Mouse (Mus musculus): Measurements from ENCODE around the gene Hip1. TPM values are rescaled to one million over a fixed set of nuclear protein-coding genes. Genes with fewer than 3 reads are reported as not detected.

The Hip1 gene
- total and polyA plus RNA-seq, 3 experiments, result 0.23 to 0.75 TPM; not detected in 1

DNA sequence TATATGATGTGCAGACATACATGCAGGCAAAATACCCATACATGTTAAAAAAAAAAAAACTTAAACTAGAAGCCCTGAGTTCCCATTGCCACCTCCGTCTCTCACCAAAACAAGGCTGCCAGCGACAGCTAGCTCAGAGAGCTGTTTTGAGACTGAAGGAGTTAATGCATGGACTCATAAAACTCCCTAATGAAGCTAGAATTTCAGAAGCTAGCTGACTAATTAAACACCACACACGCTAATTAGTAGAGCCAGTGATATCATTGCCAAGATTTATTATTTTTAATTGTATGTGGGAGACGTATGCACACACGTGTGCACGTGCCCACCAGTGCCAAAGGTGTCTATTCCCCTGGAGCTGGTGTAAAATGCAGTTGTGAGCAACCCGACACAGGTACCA, 42.0 kb downstream of the Hip1 start:
- TF ChIP-seq GABPA (IDR thresholded peaks at IDR 0.05; ENCODE audit: low read depth, low read length) (no peak), ZC3H11A (IDR thresholded peaks at IDR 0.05; ENCODE audit: low read depth, low read length) (no peak), POLR2AphosphoS2 (IDR thresholded peaks at IDR 0.05; ENCODE audit: low read length) (no peak), MAFK (IDR thresholded peaks at IDR 0.05; ENCODE audit: borderline replicate concordance, low read depth, low read length) (no peak), ETS1 (IDR thresholded peaks at IDR 0.05; ENCODE audit: low read depth, low read length) (no peak), NELFE (IDR thresholded peaks at IDR 0.05; ENCODE audit: low read depth, low read length) (no peak), ZKSCAN1 (IDR thresholded peaks at IDR 0.05; ENCODE audit: low read depth, low read length) (no peak), CHD1 (IDR thresholded peaks at IDR 0.05; ENCODE audit: low read depth, low read length) (no peak), HCFC1 (IDR thresholded peaks at IDR 0.05; ENCODE audit: low read depth, low read length) (no peak), MYC (IDR thresholded peaks at IDR 0.05; ENCODE audit: low read depth, low read length) (no peak), CHD2 (IDR thresholded peaks at IDR 0.05; ENCODE audit: low read length) (no peak), USF1 (IDR thresholded peaks at IDR 0.05; ENCODE audit: low read depth, low read length) (no peak), RAD21 (IDR thresholded peaks at IDR 0.05; ENCODE audit: low read depth, low read length) (no peak), TAL1 (IDR thresholded peaks at IDR 0.05; ENCODE audit: low read length) (no peak), SMC3 (IDR thresholded peaks at IDR 0.05; ENCODE audit: low read depth, low read length) (no peak), TCF12 (IDR thresholded peaks at IDR 0.05; ENCODE audit: low read depth, low read length) (no peak), SIN3A (IDR thresholded peaks at IDR 0.05; ENCODE audit: low read length) (no peak), ZMIZ1 (IDR thresholded peaks at IDR 0.05; ENCODE audit: low read depth, low read length) (no peak), TBP (IDR thresholded peaks at IDR 0.05; ENCODE audit: low read depth, low read length) (no peak)
- no peaks in the 10 kb centered on the region for H3K79me2 ChIP-seq (ENCODE audit: control insufficient read depth, insufficient read depth, low read length, poor library complexity)
- no peak overlapping the region for H3K27ac ChIP-seq (ENCODE audit: control insufficient read depth, low read depth, low read length)
- no peak overlapping the region for H3K4me3 ChIP-seq (ENCODE audit: control insufficient read depth in 1 of 2, insufficient read depth in 1 of 2, low read depth in 2 of 2, low read length in 2 of 2)
- no peaks in the 10 kb centered on the region for H3K9me3 ChIP-seq (replicated peaks; ENCODE audit: insufficient read depth, low read length)
- H3K36me3 ChIP-seq (ENCODE audit: control insufficient read depth in 1 of 2, insufficient read depth in 2 of 2, low read length in 2 of 2), result no peaks in the 10 kb centered on the region
- H3K9ac ChIP-seq (ENCODE audit: control insufficient read depth, low read depth, low read length, poor library complexity, severe bottlenecking), result no peak overlapping the region
- H3K4me1 ChIP-seq (ENCODE audit: control insufficient read depth in 1 of 2, insufficient read depth in 2 of 2, low read length in 2 of 2), result no peaks in the 10 kb centered on the region
- DNase-seq (ENCODE audit: low read depth, low spot score), result no peak
- H3K27me3 ChIP-seq (ENCODE audit: control insufficient read depth in 1 of 2, insufficient read depth in 2 of 2, low read length in 2 of 2), result no peaks in the 10 kb centered on the region

GRCm38 (mm10) chr5:135502027-135502426, 42.9 kb downstream of the Hip1 start:
- H3K27ac ChIP-seq (ENCODE audit: control insufficient read depth, low read depth, low read length), result no peak overlapping the region
- H3K27me3 ChIP-seq (ENCODE audit: control insufficient read depth in 1 of 2, insufficient read depth in 2 of 2, low read length in 2 of 2), result no peaks in the 10 kb centered on the region
- no peaks in the 10 kb centered on the region for H3K36me3 ChIP-seq (ENCODE audit: control insufficient read depth in 1 of 2, insufficient read depth in 2 of 2, low read length in 2 of 2)
- H3K9me3 ChIP-seq (replicated peaks; ENCODE audit: insufficient read depth, low read length), result no peaks in the 10 kb centered on the region
- H3K4me1 ChIP-seq (ENCODE audit: control insufficient read depth in 1 of 2, insufficient read depth in 2 of 2, low read length in 2 of 2), result no peaks in the 10 kb centered on the region
- no peak for TF ChIP-seq ETS1 (IDR thresholded peaks at IDR 0.05; ENCODE audit: low read depth, low read length)
- no peak for TF ChIP-seq MAZ (IDR thresholded peaks at IDR 0.05; ENCODE audit: low read depth, low read length)
- TF ChIP-seq RCOR1 (IDR thresholded peaks at IDR 0.05; ENCODE audit: low read depth, low read length), result no peak
- no peak for TF ChIP-seq ZNF384 (IDR thresholded peaks at IDR 0.05; ENCODE audit: low read depth, low read length)
- no peak for TF ChIP-seq USF2 (IDR thresholded peaks at IDR 0.05; ENCODE audit: borderline replicate concordance in 1 of 2, insufficient read depth in 1 of 2, low read depth in 1 of 2, low read length in 2 of 2)
- no peak for TF ChIP-seq GABPA (IDR thresholded peaks at IDR 0.05; ENCODE audit: low read depth, low read length)
- TF ChIP-seq ZMIZ1 (IDR thresholded peaks at IDR 0.05; ENCODE audit: low read depth, low read length), result no peak
- no peak for TF ChIP-seq TAL1 (IDR thresholded peaks at IDR 0.05; ENCODE audit: low read length)
- no peak for TF ChIP-seq MYC (IDR thresholded peaks at IDR 0.05; ENCODE audit: low read depth, low read length)
- no peak for TF ChIP-seq CHD1 (IDR thresholded peaks at IDR 0.05; ENCODE audit: low read depth, low read length)
- no peak for TF ChIP-seq HCFC1 (IDR thresholded peaks at IDR 0.05; ENCODE audit: low read depth, low read length)
- TF ChIP-seq SMC3 (IDR thresholded peaks at IDR 0.05; ENCODE audit: low read depth, low read length), result no peak
- no peak for TF ChIP-seq JUND (IDR thresholded peaks at IDR 0.05; ENCODE audit: low read depth, low read length)
- TF ChIP-seq POLR2A (IDR thresholded peaks at IDR 0.05; ENCODE audit: control insufficient read depth in 1 of 2, insufficient read depth in 1 of 2, low read depth in 1 of 2, low read length in 2 of 2, poor library complexity in 1 of 2), result no peak
- TF ChIP-seq NELFE (IDR thresholded peaks at IDR 0.05; ENCODE audit: low read depth, low read length), result no peak
- TF ChIP-seq ZKSCAN1 (IDR thresholded peaks at IDR 0.05; ENCODE audit: low read depth, low read length), result no peak
- TF ChIP-seq POLR2AphosphoS2 (IDR thresholded peaks at IDR 0.05; ENCODE audit: low read length), result no peak
- no peak for TF ChIP-seq CTCF (IDR thresholded peaks at IDR 0.05 in 2 of 3, conservative IDR thresholded peaks at IDR 0.05 in 1 of 3; ENCODE audit: control insufficient read depth in 1 of 3, insufficient read depth in 1 of 3, low read depth in 2 of 3, low read length in 3 of 3, poor library complexity in 1 of 3, severe bottlenecking in 1 of 3)
- TF ChIP-seq MEF2A (IDR thresholded peaks at IDR 0.05; ENCODE audit: extremely low read depth, insufficient replicate concordance, low read depth, low read length, poor library complexity, severe bottlenecking), result no peak
- TF ChIP-seq KAT2A (conservative IDR thresholded peaks at IDR 0.05; ENCODE audit: low read depth, low read length), result no peak
- H3K4me3 ChIP-seq (ENCODE audit: control insufficient read depth in 1 of 2, insufficient read depth in 1 of 2, low read depth in 2 of 2, low read length in 2 of 2), result no peak overlapping the region
- no peak for DNase-seq (ENCODE audit: low read depth, low spot score)
- no peak overlapping the region for H3K9ac ChIP-seq (ENCODE audit: control insufficient read depth, low read depth, low read length, poor library complexity, severe bottlenecking)
- H3K79me2 ChIP-seq (ENCODE audit: control insufficient read depth, insufficient read depth, low read length, poor library complexity), result no peaks in the 10 kb centered on the region

Measured in MEL (cell line).